Mouse (Mus musculus): ENCODE results near the gene Olfr338. TPM values are rescaled to one million over a fixed set of nuclear protein-coding genes. Genes with fewer than 3 reads are reported as not detected.
"Not testable (repeated sequence)": the region's sequence is repeated elsewhere in the genome, so short reads cannot be mapped to it uniquely, and the experiment has no call there.

Gene Olfr338
- total RNA-seq (2015): not detected in 2 replicates
- not detected in 2 replicates for total RNA-seq (2017)

DNA sequence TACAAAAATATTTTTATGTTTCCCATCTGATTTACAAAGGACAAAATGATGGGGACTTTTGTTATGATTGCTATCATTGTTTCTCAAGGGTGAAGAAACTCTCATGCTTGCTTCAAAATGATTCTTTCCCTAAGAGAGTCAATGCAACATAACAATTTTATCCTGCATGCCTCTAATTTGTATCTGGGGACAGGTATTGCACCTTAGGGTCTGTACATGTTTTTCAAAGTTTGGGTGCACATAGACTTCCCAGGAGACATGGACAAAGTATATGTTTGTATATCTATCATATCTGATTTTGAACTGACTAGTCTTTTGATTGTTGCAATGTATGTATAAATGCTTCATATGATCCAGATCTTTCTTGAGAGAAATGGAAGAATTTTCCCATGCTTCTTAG lies at the start of gene Olfr338:
Olfr338 (plus strand) TSS at position 301 of the 400 bp plus-strand sequence.
- ATAC-seq (ENCODE audit: poor library complexity, severe bottlenecking): no peak

DNA sequence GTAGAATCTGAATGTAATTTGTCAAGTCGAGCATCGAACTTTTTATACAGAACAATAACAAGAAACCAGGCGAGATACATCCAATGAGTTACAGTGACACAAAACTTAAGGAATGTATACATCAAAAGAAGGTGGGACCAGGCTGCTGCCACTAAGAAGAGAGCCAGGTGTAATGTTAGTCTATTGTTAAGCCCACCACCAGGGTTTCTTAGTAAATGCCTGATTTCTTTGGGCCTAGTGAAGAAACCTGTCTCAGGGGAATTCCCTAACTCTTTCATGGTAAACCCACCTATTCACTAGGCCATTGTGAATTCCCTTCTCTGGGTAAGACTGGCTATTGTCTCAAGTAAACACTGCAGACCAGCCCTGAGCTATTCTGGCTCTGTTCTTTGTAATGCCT lies 41.9 kb downstream of the Olfr338 start:
- not testable (repeated sequence) for ATAC-seq (ENCODE audit: poor library complexity, severe bottlenecking)

GRCm38 (mm10) chr2:36415591-36415990 lies 42.3 kb downstream of the Olfr338 start:
- not testable (repeated sequence) for ATAC-seq (ENCODE audit: poor library complexity, severe bottlenecking)

- no peak for ATAC-seq (ENCODE audit: poor library complexity, severe bottlenecking)
Observed at GRCm38 (mm10) chr2:36418647-36419046, 45.3 kb downstream of the Olfr338 start, which contains the start of gene Olfr339. Gene Olfr339 (plus strand): TSS chr2:36418947.

Other genes starting within 250 kb of the Olfr338 start
- gene Mrrf, start 237.1 kb upstream of the Olfr338 start, total RNA-seq (2015): 9.3 and 10.1 TPM in 2 replicates
- gene Mrrf, start 237.1 kb upstream of the Olfr338 start, total RNA-seq (2017): 22.5 and 23.6 TPM in 2 replicates
- gene Rbm18, start 236.7 kb upstream of the Olfr338 start, total RNA-seq (2015): 36.4 and 37.8 TPM in 2 replicates
- gene Rbm18, start 236.7 kb upstream of the Olfr338 start, total RNA-seq (2017): 21.7 and 22.1 TPM in 2 replicates
- 20.2 and 21.3 TPM in 2 replicates for gene Ptgs1, start 143.1 kb upstream of the Olfr338 start, total RNA-seq (2015)
- gene Ptgs1, start 143.1 kb upstream of the Olfr338 start, total RNA-seq (2017): 18.9 and 32.4 TPM in 2 replicates
- gene Olfr339, start 45.4 kb downstream of the Olfr338 start, total RNA-seq (2015): not detected in 2 replicates
- gene Olfr339, start 45.4 kb downstream of the Olfr338 start, total RNA-seq (2017): not detected in 2 replicates
- gene Olfr340, start 79.1 kb downstream of the Olfr338 start, total RNA-seq (2015): not detected in 2 replicates
- not detected in 2 replicates for gene Olfr340, start 79.1 kb downstream of the Olfr338 start, total RNA-seq (2017)
- gene Olfr341, start 108.9 kb downstream of the Olfr338 start, total RNA-seq (2015): not detected in 2 replicates
- not detected in 2 replicates for gene Olfr341, start 108.9 kb downstream of the Olfr338 start, total RNA-seq (2017)
- not detected in 2 replicates for gene Olfr342, start 151.5 kb downstream of the Olfr338 start, total RNA-seq (2015)
- not detected in 2 replicates for gene Olfr342, start 151.5 kb downstream of the Olfr338 start, total RNA-seq (2017)
- not detected in 2 replicates for gene Olfr344, start 193.1 kb downstream of the Olfr338 start, total RNA-seq (2015)
- not detected in 2 replicates for gene Olfr344, start 193.1 kb downstream of the Olfr338 start, total RNA-seq (2017)